Mouse (Mus musculus): ENCODE results near the gene Lrrc8e.

GRCm38 (mm10) chr8:4257350-4257749, 30.7 kb downstream of the Lrrc8e start:
- TF ChIP-seq CTCF (IDR thresholded peaks at IDR 0.05; ENCODE audit: low read depth, low read length) (no peak), EP300 (IDR thresholded peaks at IDR 0.05; ENCODE audit: insufficient read depth, low read depth, low read length) (no peak)
